Mouse (Mus musculus): ENCODE measurements around the gene Tcf7l1. TPM values are rescaled to one million over a fixed set of nuclear protein-coding genes. Genes with fewer than 3 reads are reported as not detected.

Tcf7l1 gene
- polyA plus RNA-seq, 1 experiment from 2014 or later: 5.3 TPM

- peaks cover 5% of the 10 kb centered on the region for H3K4me1 ChIP-seq (ENCODE audit: control insufficient read depth, low read depth, low read length)
- no peaks in the 10 kb centered on the region for H3K9me3 ChIP-seq (replicated peaks; ENCODE audit: control insufficient read depth, low read length)
- H3K27me3 ChIP-seq (ENCODE audit: control insufficient read depth, insufficient read depth, low read depth, low read length): no peaks in the 10 kb centered on the region
- H3K27ac ChIP-seq (ENCODE audit: low read length): no peak overlapping the region
- no peak overlapping the region for H3K9ac ChIP-seq (ENCODE audit: low read depth, low read length)
- H3K36me3 ChIP-seq (ENCODE audit: control insufficient read depth, insufficient read depth): no peaks in the 10 kb centered on the region
- no peak overlapping the region for H3K4me3 ChIP-seq (ENCODE audit: low read depth, low read length)
- ATAC-seq (ENCODE audit: low read depth): peak; percentile 59
- no peak overlapping the region for H3K4me2 ChIP-seq (ENCODE audit: low read depth, low read length)
- 69% methylated on average over 14 of the region's 14 CpGs for WGBS (ENCODE audit: insufficient replicate concordance)
These were observed 18.9 kb downstream of the Tcf7l1 start for GRCm38 (mm10) chr6:72769915-72770776.

GRCm38 (mm10) chr6:72769343-72769742 lies 19.7 kb downstream of the Tcf7l1 start:
- no peaks in the 10 kb centered on the region for H3K36me3 ChIP-seq (ENCODE audit: control insufficient read depth, insufficient read depth)
- H3K4me2 ChIP-seq (ENCODE audit: low read depth, low read length): no peak overlapping the region
- no peak for ATAC-seq (ENCODE audit: low read depth)
- H3K27me3 ChIP-seq (ENCODE audit: control insufficient read depth, insufficient read depth, low read depth, low read length): no peaks in the 10 kb centered on the region
- H3K4me1 ChIP-seq (ENCODE audit: control insufficient read depth, low read depth, low read length): peaks cover under 1% of the 10 kb centered on the region; the same call in 1 of the 2 replicates
- H3K9ac ChIP-seq (ENCODE audit: low read depth, low read length): no peak overlapping the region
- H3K27ac ChIP-seq (ENCODE audit: low read length): no peak overlapping the region
- WGBS (ENCODE audit: insufficient replicate concordance): 77% methylated on average over 13 of the region's 13 CpGs
- no peaks in the 10 kb centered on the region for H3K9me3 ChIP-seq (replicated peaks; ENCODE audit: control insufficient read depth, low read length)
- H3K4me3 ChIP-seq (ENCODE audit: low read depth, low read length): no peak overlapping the region

- no peak for ATAC-seq (ENCODE audit: low read depth)
- no peak overlapping the region for H3K4me3 ChIP-seq (ENCODE audit: low read depth, low read length)
- no peak overlapping the region for H3K4me2 ChIP-seq (ENCODE audit: low read depth, low read length)
- no peaks in the 10 kb centered on the region for H3K4me1 ChIP-seq (ENCODE audit: control insufficient read depth, low read depth, low read length)
- H3K27me3 ChIP-seq (ENCODE audit: control insufficient read depth, insufficient read depth, low read depth, low read length): no peaks in the 10 kb centered on the region
- 70% methylated on average over 9 of the region's 9 CpGs for WGBS (ENCODE audit: insufficient replicate concordance)
- no peaks in the 10 kb centered on the region for H3K9me3 ChIP-seq (replicated peaks; ENCODE audit: control insufficient read depth, low read length)
- no peak overlapping the region for H3K27ac ChIP-seq (ENCODE audit: low read length)
- H3K9ac ChIP-seq (ENCODE audit: low read depth, low read length): no peak overlapping the region
- no peaks in the 10 kb centered on the region for H3K36me3 ChIP-seq (ENCODE audit: control insufficient read depth, insufficient read depth)
These were observed 20.2 kb downstream of the Tcf7l1 start for GRCm38 (mm10) chr6:72768804-72769203.

- Histone ChIP-seq H3K27ac (ENCODE audit: low read length) (no peak overlapping the region), H3K4me3 (ENCODE audit: low read depth, low read length) (no peak overlapping the region), H3K36me3 (ENCODE audit: control insufficient read depth, insufficient read depth) (no peaks in the 10 kb centered on the region), H3K27me3 (ENCODE audit: control insufficient read depth, insufficient read depth, low read depth, low read length) (no peaks in the 10 kb centered on the region), H3K9ac (ENCODE audit: low read depth, low read length) (no peak overlapping the region), H3K4me1 (ENCODE audit: control insufficient read depth, low read depth, low read length) (no peaks in the 10 kb centered on the region), H3K9me3 (replicated peaks; ENCODE audit: control insufficient read depth, low read length) (no peaks in the 10 kb centered on the region), H3K4me2 (ENCODE audit: low read depth, low read length) (no peak overlapping the region)
- no peak for ATAC-seq (ENCODE audit: low read depth)
- WGBS (ENCODE audit: insufficient replicate concordance): 70% methylated on average over 9 of the region's 9 CpGs
These were observed 21.0 kb downstream of the Tcf7l1 start for GRCm38 (mm10) chr6:72768097-72768496.

DNA sequence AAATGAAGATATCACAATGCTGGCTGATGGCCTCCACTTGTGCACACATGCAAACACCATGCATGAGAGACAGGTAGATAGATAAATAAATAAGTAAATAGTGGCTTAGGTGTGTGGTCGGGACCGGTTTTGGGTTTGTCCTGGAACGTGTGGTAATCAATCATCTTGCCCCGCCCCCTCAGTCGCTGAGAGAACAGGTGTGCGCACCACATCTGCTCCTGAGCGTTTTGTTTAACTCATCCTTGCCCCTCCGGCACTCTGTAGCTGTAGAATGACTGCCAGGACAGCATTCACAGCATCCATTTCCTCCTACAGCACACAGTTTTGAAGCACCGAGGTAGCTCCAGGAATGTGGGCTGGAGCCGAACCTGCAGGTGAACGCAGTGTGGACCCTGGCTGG lies 25.4 kb downstream of the Tcf7l1 start:
- H3K27me3 ChIP-seq (ENCODE audit: control insufficient read depth, insufficient read depth, low read depth, low read length): no peaks in the 10 kb centered on the region
- no peak overlapping the region for H3K9ac ChIP-seq (ENCODE audit: low read depth, low read length)
- no peaks in the 10 kb centered on the region for H3K9me3 ChIP-seq (replicated peaks; ENCODE audit: control insufficient read depth, low read length)
- H3K27ac ChIP-seq (ENCODE audit: low read length): no peak overlapping the region
- no peaks in the 10 kb centered on the region for H3K4me1 ChIP-seq (ENCODE audit: control insufficient read depth, low read depth, low read length)
- no peak for ATAC-seq (ENCODE audit: low read depth)
- no peak overlapping the region for H3K4me2 ChIP-seq (ENCODE audit: low read depth, low read length)
- H3K4me3 ChIP-seq (ENCODE audit: low read depth, low read length): no peak overlapping the region
- H3K36me3 ChIP-seq (ENCODE audit: control insufficient read depth, insufficient read depth): no peaks in the 10 kb centered on the region
- 57% methylated on average over 11 of the region's 11 CpGs for WGBS (ENCODE audit: insufficient replicate concordance)

DNA sequence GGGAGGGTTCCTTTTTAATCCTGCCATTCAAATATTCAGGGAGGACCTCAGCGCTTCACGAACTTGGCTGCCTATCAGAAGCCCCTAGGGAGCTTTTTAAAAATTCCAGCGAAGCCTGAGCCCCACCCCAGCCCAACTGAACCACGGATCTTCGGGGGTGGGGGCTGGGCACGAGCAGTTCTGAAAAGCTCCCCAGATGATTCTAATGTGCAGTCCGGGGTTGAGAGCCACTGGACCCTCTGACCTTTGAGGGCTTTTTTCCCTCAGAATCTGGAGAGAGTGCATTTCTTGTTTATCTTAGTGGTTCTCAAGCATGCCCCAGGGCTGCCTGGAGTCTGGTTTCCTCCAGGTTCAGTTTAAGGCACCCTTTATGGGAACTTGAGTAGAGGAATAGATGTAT lies 27.4 kb downstream of the Tcf7l1 start:
- H3K36me3 ChIP-seq (ENCODE audit: control insufficient read depth, insufficient read depth): no peaks in the 10 kb centered on the region
- ATAC-seq (ENCODE audit: low read depth): no peak
- H3K27ac ChIP-seq (ENCODE audit: low read length): no peak overlapping the region
- no peaks in the 10 kb centered on the region for H3K4me1 ChIP-seq (ENCODE audit: control insufficient read depth, low read depth, low read length)
- H3K9me3 ChIP-seq (replicated peaks; ENCODE audit: control insufficient read depth, low read length): no peaks in the 10 kb centered on the region
- H3K9ac ChIP-seq (ENCODE audit: low read depth, low read length): no peak overlapping the region
- H3K27me3 ChIP-seq (ENCODE audit: control insufficient read depth, insufficient read depth, low read depth, low read length): no peaks in the 10 kb centered on the region
- H3K4me2 ChIP-seq (ENCODE audit: low read depth, low read length): no peak overlapping the region
- WGBS (ENCODE audit: insufficient replicate concordance): 49% methylated on average over 7 of the region's 7 CpGs
- no peak overlapping the region for H3K4me3 ChIP-seq (ENCODE audit: low read depth, low read length)

DNA sequence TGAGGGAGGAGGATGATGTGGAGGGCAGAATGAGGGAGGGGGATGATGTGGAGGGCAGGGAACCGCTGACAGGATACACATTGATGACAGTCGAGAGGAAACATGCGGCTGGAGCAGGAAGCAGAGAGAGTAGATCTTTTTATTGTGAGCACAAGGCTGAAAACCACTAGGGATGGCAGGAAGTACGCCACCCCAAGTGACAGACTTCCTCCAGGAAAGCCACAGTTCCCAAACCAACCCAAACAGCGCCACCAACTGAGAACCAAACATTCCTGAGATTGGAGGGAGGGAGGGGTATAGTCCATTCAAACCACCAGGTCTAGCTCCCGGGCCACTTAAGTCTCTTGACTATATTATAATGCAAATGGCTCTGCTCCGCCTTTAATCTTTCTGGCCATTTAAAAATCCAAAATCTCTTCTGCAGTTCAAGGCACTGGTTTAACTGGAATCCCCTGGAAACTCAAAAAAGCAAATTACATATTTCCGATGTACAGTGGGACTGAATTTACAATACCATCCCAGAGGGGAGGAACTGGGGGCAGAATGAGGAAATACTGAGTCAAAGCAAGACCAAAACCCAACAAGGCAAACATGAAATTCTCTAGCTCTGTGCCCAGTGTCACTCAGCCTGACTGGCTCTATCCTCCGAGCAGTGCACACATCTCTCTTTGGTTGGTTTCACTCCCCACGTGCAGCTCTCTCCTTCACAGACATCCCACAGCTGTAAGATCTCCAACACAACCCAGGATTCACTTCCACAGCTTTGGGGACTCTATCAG lies 30.6 kb downstream of the Tcf7l1 start:
- 22% methylated on average over 10 of the region's 10 CpGs for WGBS (ENCODE audit: insufficient replicate concordance)
- no peaks in the 10 kb centered on the region for H3K36me3 ChIP-seq (ENCODE audit: control insufficient read depth, insufficient read depth)

GRCm38 (mm10) chr6:72755267-72755889 lies 33.7 kb downstream of the Tcf7l1 start:
- H3K4me2 ChIP-seq (ENCODE audit: low read depth, low read length): no peak overlapping the region
- H3K27ac ChIP-seq (ENCODE audit: low read length): no peak overlapping the region
- no peaks in the 10 kb centered on the region for H3K9me3 ChIP-seq (replicated peaks; ENCODE audit: control insufficient read depth, low read length)
- no peak overlapping the region for H3K4me3 ChIP-seq (ENCODE audit: low read depth, low read length)
- no peak for ATAC-seq (ENCODE audit: low read depth)
- no peaks in the 10 kb centered on the region for H3K27me3 ChIP-seq (ENCODE audit: control insufficient read depth, insufficient read depth, low read depth, low read length)
- WGBS (ENCODE audit: insufficient replicate concordance): 65% methylated on average over 14 of the region's 14 CpGs
- no peaks in the 10 kb centered on the region for H3K36me3 ChIP-seq (ENCODE audit: control insufficient read depth, insufficient read depth)
- H3K9ac ChIP-seq (ENCODE audit: low read depth, low read length): no peak overlapping the region
- H3K4me1 ChIP-seq (ENCODE audit: control insufficient read depth, low read depth, low read length): no peaks in the 10 kb centered on the region

More for the DNA sequence above, 30.6 kb downstream of the Tcf7l1 start:
- H3K27ac ChIP-seq (ENCODE audit: low read length): no peak overlapping the region
- no peaks in the 10 kb centered on the region for H3K9me3 ChIP-seq (replicated peaks; ENCODE audit: control insufficient read depth, low read length)
- H3K27me3 ChIP-seq (ENCODE audit: control insufficient read depth, insufficient read depth, low read depth, low read length): no peaks in the 10 kb centered on the region
- H3K4me2 ChIP-seq (ENCODE audit: low read depth, low read length): no peak overlapping the region
- no peak overlapping the region for H3K9ac ChIP-seq (ENCODE audit: low read depth, low read length)
- no peak for ATAC-seq (ENCODE audit: low read depth)
- H3K4me3 ChIP-seq (ENCODE audit: low read depth, low read length): no peak overlapping the region
- H3K4me1 ChIP-seq (ENCODE audit: control insufficient read depth, low read depth, low read length): no peaks in the 10 kb centered on the region
